Mouse (Mus musculus) common myeloid progenitor, adult 5-6 weeks (primary cell): ENCODE data around the gene Rybp. TPM values are rescaled to one million over a fixed set of nuclear protein-coding genes. Genes with fewer than 3 reads are reported as not detected.

Source experiments
- ATAC-seq: replicated peaks from 2 replicates; pipeline ENCODE4 v1.8.0; 2016; ENCODE audit warnings: low read depth, mild to moderate bottlenecking, moderate TSS enrichment, inconsistent platforms; ENCODE audit not compliant: poor library complexity, severe bottlenecking
- total RNA-seq: library from RNA; stranded (forward); fragments of 200-1000, 187-1606 nt; gene quantifications from 2 replicates; pipeline ENCODE4 v1.2.3, GENCODE M21; 2017

The Rybp gene
- total RNA-seq, 1 experiment from 2014 or later = 56.1 TPM

GRCm38 (mm10) chr6:100193760-100194159 lies 93.5 kb downstream of the Rybp start:
- ATAC-seq = no peak

DNA sequence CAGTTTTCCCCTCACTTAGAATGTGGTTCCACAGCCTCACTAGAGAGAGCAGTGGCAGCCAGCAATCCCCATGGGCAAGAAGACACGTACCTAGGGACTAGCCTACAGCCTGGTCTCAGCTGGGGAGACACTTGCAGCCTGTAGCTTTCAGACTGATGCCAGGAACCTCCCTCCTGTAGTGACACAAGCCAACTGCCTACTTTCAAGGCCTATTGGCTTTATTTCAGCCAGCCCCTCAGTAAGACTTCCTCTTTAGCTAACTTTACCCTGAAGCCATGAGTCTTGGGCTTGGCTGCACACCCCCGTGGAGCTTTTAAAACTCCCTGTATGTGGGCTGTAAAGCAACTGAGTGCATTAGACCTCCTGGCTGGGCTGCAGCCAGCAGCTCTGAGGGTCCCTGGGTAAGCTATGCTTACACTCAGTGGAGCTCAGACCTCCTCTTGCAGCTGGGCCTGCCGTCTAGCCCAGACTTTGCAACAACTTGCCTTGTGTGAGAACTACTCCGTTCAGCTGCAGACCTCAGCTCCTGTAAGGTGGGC lies 94.5 kb downstream of the Rybp start:
- peak; percentile 49 for ATAC-seq

DNA sequence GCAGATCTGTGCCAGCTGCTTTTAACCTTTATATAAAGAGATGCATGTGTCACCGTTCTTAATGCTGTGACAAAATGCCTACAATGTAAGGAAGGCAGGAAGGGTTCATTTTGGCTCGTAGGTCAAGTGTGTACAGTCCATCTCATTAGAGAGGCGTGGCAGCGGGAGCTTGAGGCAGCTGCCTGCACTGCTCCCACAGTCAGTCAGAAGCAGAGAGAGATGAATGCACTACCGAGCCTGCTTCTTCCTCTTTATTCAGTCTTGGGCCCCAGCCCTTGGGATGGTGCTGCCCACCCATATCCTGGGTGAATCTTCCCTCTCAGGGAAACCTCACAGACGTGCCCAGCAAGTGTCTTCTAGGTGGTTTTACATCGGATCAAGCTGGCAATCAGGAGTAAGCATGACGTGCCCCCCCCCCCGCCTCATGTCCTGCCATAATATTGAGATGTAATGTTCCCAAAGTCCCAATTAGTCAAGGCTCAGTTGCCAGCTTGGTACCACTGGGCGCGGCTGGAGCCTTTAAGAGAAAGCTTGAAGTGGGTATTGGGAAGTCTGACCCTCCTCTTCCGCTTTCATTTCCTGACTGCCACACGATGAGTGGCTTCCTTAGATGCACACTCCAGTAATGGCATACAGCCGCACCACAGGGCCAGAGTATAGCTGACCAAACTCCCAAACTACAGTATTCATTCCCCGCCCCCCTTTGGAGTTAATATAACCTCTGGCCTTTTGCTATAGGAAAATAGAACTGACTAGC lies 96.3 kb downstream of the Rybp start:
- no peak for ATAC-seq

GRCm38 (mm10) chr6:100190310-100190709 lies 97.0 kb downstream of the Rybp start:
- ATAC-seq = no peak

- ATAC-seq = peak; percentile 65
These were observed 98.2 kb downstream of the Rybp start for GRCm38 (mm10) chr6:100188883-100189743.

GRCm38 (mm10) chr6:100187821-100188220 lies 99.5 kb downstream of the Rybp start:
- no peak for ATAC-seq

DNA sequence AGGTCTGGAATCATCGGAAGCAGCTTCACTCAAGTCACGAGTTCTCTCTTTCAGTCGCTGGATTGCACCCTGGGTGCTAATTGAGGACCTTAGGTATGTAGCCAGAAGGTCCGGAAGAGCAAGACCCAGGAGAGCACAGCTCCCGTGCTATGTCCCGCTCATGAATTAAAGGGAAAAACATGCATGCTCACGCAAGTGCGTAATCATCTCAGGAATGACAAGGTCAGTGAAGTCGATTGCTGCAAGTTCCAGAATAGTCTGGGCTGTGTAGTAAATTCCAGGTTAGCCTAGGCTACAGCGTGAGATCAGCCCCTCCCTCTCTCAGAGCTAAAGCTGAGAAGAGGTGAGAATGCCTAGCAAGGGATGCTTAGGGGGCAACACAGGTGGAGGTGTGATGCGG lies 100.5 kb downstream of the Rybp start:
- ATAC-seq = no peak

- ATAC-seq = peak; percentile 16; the same call in 1 of the 2 replicates
These were observed 101.8 kb downstream of the Rybp start for GRCm38 (mm10) chr6:100185524-100185923.

DNA sequence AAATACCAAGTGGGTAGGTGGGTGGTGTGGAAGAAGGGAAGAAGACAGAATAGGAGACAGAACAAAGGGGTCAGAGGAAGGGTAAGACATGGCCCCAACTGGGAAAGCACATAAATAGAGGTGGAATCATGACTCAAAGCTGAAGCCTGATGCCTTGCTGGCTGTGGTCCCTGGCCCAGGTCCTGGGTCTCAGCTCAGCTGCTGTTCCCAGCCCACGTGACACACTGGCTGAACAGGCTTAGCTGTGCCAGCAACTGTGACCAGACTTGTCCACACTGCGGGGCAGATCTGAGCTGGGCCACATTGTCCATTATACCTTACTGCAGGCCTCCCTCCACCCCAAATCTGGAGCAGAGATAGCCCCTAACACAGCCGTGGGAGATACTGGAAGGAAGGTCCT lies 103.9 kb downstream of the Rybp start:
- no peak for ATAC-seq

- ATAC-seq = no peak
These were observed 106.4 kb downstream of the Rybp start for GRCm38 (mm10) chr6:100180883-100181262.

GRCm38 (mm10) chr6:100180213-100180882 lies 106.9 kb downstream of the Rybp start:
- 0 out of 2 replicates have a peak, but pooled peaks have one; percentile 19 for ATAC-seq

GRCm38 (mm10) chr6:100178830-100179229 lies 108.5 kb downstream of the Rybp start:
- 0 out of 2 replicates have a peak, but pooled peaks have one; percentile 30 for ATAC-seq
